Mouse (Mus musculus) inflammation-experienced regulatory T-cells, adult 16 weeks (primary cell): ENCODE results near the gene Higd1b. TPM values are rescaled to one million over a fixed set of nuclear protein-coding genes. Genes with fewer than 3 reads are reported as not detected.

Experiments used
- polyA plus RNA-seq: library from polyadenylated mRNA; unstranded; fragments of 100-300 nt; shearing (Covaris generic); gene quantifications from one replicate; pipeline ENCODE4 v1.2.1, GENCODE M21; 2017

Higd1b gene
- polyA plus RNA-seq, result not detected

GRCm38 (mm10) chr11:102835549-102835948, at the start of gene Higd1b:
TSS of gene Higd1b (plus strand) at chr11:102835849.

DNA sequence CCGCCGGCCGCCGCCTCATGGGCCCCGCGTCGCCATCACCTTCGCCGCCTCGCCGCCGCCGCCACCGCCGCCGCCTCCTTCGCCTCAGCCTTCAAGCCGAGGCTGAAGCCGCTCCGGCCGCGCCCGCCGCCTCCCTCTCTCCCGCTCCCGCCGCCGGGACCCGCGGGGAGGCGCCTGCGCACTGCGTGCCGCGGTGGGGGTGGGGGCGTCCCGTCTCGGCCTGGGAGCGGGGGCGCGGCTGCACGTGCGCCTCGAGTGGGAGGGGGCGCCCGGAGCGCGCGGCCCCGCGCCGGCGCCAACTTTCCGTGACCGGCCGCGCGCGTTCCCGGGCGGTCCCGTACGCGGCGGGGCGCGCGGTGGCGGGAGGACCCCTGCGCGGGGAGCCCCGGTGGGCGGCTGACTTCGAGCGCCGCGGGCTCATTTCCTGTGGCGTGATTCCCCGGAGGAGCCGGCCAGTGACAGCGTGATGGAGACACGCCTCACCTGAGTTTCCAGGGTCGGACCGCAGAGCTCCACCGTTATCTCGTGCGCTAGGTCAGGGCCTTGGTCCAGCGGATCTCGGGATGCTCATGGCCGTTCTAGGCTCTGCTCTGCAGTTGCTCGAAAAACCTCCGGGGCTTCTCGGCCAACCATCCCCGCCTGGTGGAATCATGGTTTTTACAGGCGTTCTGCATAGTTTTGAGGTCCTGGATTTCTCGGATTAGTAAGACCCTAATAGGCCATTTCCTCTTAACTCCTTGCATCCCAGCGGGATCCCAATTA, 16.4 kb upstream of the Higd1b start, which contains the start of gene Gjc1:
TSS of gene Gjc1 (minus strand) at position 680 of the 762 bp plus-strand sequence.

GRCm38 (mm10) chr11:102880585-102881313, 45.1 kb downstream of the Higd1b start, which contains the start of the genes Eftud2 and Ccdc103:
TSS of gene Eftud2 (minus strand) at chr11:102880985.
TSS of gene Ccdc103 (plus strand) at chr11:102881204.

DNA sequence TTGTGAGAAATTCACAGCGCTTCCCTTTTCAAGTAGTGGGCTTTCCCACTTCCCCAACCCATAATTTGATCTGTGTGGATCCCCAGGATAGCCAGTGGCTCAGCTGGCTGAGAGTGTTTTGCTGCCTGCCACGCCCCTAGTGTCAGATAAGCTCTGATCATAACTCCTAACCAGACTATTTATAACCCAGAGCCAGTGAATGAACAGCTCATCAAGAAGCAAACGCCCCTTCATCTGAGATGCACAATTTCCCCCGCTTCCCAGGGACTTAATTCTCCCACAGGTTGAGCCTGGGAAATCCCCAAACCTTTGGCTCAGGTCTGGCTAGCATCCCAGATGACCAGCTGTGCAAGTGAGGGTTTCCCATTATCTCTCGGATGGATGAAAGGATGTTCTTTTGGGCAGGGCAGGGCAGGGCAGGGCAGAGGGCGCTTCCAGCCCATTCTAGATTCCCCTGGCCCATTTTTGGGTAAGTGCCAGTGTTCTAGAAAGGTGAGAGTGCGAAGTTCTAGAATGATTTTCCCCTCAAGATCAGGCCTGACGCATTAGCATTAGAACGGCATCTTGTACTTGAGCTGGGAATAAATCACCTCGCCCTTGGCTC, 49.1 kb downstream of the Higd1b start, which contains the start of gene Fam187a:
TSS of gene Fam187a (plus strand) at position 554 of the 604 bp plus-strand sequence.

Other genes with a start within 250 kb of the Higd1b start
- not detected for gene Fzd2, start 231.5 kb upstream of the Higd1b start, polyA plus RNA-seq
- not detected for gene Meioc, start 172.1 kb upstream of the Higd1b start, polyA plus RNA-seq
- 40.2 TPM for gene Ccdc43, start 138.1 kb upstream of the Higd1b start, polyA plus RNA-seq
- gene Adam11, start 74.4 kb upstream of the Higd1b start, polyA plus RNA-seq, result not detected
- gene Gjc1, start 16.1 kb upstream of the Higd1b start, polyA plus RNA-seq, result not detected
- 182 TPM for gene Eftud2, start 45.1 kb downstream of the Higd1b start, polyA plus RNA-seq
- gene Ccdc103, start 45.4 kb downstream of the Higd1b start, polyA plus RNA-seq, result not detected
- not detected for gene Fam187a, start 49.3 kb downstream of the Higd1b start, polyA plus RNA-seq
- not detected for gene Gfap, start 65.1 kb downstream of the Higd1b start, polyA plus RNA-seq
- 2.9 TPM for gene Kif18b, start 89.3 kb downstream of the Higd1b start, polyA plus RNA-seq
- not detected for gene C1ql1, start 110.8 kb downstream of the Higd1b start, polyA plus RNA-seq
- gene Nmt1, start 192.3 kb downstream of the Higd1b start, polyA plus RNA-seq, result 81.2 TPM
- 29.2 TPM for gene Dcakd, start 192.5 kb downstream of the Higd1b start, polyA plus RNA-seq